Mouse (Mus musculus): Measurements from ENCODE around the gene Mrpl57.

GRCm38 (mm10) chr14:57852961-57853360 lies 26.9 kb downstream of the Mrpl57 start:
- TF ChIP-seq POLR2A (IDR thresholded peaks at IDR 0.05; ENCODE audit: insufficient read depth, low read length) (no peak), CTCF (IDR thresholded peaks at IDR 0.05; ENCODE audit: low read depth, low read length) (no peak), EP300 (IDR thresholded peaks at IDR 0.05; ENCODE audit: insufficient read depth, low read depth, low read length) (no peak)
